Mouse (Mus musculus): ENCODE results near the gene Flt1. TPM values are rescaled to one million over a fixed set of nuclear protein-coding genes. Genes with fewer than 3 reads are reported as not detected.

Flt1 gene
- polyA plus RNA-seq, 1 experiment from 2014 or later = 12.2 TPM

DNA sequence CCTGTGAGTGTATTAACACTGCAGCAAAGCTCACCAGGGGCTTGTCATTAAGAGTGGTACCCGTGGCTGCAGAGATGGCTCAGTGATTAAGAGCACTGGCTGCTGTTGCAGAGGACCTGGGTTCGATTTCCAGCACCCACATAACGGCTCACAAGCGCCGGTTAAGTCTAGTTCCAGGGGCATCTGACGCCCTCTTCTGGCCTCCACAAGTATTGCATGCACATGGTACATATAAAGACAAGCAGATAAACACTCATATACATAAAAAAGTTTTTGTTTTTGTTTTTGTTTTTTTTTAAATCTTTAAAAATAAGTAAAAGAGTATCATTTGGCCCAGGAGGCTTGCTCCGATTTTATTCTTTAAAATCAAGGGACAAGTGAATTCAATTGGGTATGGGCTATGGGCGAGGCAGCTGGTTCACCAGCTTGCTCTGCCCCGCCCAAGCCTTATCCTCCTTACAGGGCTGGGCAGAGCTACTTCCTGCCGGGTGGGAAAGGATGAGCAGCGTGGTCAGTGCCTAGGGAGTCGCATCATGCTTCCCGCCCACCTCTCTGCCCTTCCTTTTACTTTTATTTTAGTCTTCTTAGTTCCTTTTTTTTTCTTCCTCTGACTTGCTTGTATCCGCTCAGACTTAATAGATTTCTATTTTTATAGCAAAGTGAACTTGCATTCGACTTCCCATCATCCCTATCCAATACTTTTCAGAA is 57.0 kb downstream of the Flt1 start:
- 88% methylated on average over 15 of the region's 15 CpGs for WGBS
- no peak for DNase-seq (ENCODE audit: low spot score)
- no peak overlapping the region for H3K27ac ChIP-seq (replicated peaks; ENCODE audit: low read depth, low read length)
- H3K36me3 ChIP-seq (ENCODE audit: control insufficient read depth, insufficient read depth, low read length) = no peaks in the 10 kb centered on the region
- no peak for ATAC-seq (ENCODE audit: low read depth)
- H3K9me3 ChIP-seq (ENCODE audit: control insufficient read depth, low read length) = no peaks in the 10 kb centered on the region
- no peak overlapping the region for H3K9ac ChIP-seq (ENCODE audit: low read depth, low read length)
- H3K27me3 ChIP-seq (replicated peaks; ENCODE audit: control insufficient read depth, insufficient read depth, low read length) = no peaks in the 10 kb centered on the region
- no peak overlapping the region for H3K4me2 ChIP-seq (ENCODE audit: low read depth, low read length)
- H3K4me1 ChIP-seq (ENCODE audit: control insufficient read depth, insufficient read depth, low read length) = no peaks in the 10 kb centered on the region
- H3K4me3 ChIP-seq (ENCODE audit: low read depth, low read length) = no peak overlapping the region

DNA sequence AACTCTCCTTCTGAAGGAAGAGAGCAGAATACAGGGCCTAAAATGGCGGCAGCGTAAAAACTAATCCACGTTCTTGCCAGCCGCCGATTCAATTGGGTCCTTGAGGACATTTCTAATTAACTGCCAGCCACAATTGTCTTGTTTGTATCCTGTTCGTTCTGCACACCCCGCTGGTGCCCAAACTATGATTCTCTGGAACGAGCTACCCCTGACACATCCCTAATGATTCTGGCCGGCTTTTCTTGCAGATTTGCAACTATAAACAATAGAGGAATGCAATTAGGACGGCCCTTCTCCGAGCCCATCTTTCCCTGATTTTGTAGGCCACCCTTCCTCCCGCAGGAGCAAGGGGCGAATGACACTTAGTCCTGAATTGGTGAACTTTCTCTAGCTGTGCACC is 59.9 kb downstream of the Flt1 start:
- no peak overlapping the region for H3K4me3 ChIP-seq (ENCODE audit: low read depth, low read length)
- H3K4me1 ChIP-seq (ENCODE audit: control insufficient read depth, insufficient read depth, low read length) = no peaks in the 10 kb centered on the region
- H3K36me3 ChIP-seq (ENCODE audit: control insufficient read depth, insufficient read depth, low read length) = no peaks in the 10 kb centered on the region
- H3K9me3 ChIP-seq (ENCODE audit: control insufficient read depth, low read length) = no peaks in the 10 kb centered on the region
- H3K9ac ChIP-seq (ENCODE audit: low read depth, low read length) = no peak overlapping the region
- H3K4me2 ChIP-seq (ENCODE audit: low read depth, low read length) = no peak overlapping the region
- H3K27ac ChIP-seq (replicated peaks; ENCODE audit: low read depth, low read length) = no peak overlapping the region
- DNase-seq (ENCODE audit: low spot score) (no peak), ATAC-seq (ENCODE audit: low read depth) (no peak)
- 90% methylated on average over 13 of the region's 13 CpGs for WGBS
- no peaks in the 10 kb centered on the region for H3K27me3 ChIP-seq (replicated peaks; ENCODE audit: control insufficient read depth, insufficient read depth, low read length)

DNA sequence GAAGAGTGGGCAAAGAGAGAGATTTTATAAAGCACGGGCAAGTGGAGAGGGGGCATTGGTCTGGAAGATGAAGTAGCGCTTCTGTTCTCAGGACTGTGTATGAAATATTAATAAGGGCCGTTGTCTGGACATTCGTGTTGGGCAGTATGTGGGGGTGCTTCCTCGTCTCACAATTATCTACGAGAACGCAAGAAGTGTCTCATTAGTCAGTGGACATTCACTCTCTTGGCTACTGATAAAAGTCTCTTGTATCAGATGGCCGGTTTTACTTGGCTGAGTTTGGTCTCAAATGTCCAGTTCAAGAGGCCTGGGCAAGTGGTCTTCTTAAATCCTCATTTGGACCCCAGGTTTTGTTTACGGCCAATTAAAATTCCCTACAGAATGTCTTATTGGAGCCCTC is 60.4 kb downstream of the Flt1 start:
- no peak for ATAC-seq (ENCODE audit: low read depth)

DNA sequence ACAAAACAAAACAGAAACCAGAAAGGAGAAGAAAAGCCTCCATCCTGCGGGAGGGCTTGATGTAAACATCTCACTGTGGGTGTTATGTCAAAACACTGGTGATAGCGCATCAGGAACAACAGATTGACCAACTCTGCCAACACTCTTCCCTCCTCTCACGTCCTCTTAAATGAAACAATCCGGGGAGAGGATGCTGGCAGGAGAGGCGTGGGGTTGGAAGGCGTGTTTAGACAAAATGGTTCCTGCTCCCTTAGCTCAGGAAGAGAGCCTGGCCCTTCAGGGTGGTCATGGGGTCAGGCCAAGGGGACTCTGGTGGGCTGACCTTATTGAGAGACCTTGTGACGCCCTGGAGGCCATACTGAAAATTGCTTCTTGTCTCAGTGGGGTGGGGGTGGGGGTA is 65.9 kb downstream of the Flt1 start:
- ATAC-seq (ENCODE audit: low read depth) (no peak), DNase-seq (ENCODE audit: low spot score) (no peak)
- Histone ChIP-seq H3K36me3 (ENCODE audit: control insufficient read depth, insufficient read depth, low read length) (no peaks in the 10 kb centered on the region), H3K4me3 (ENCODE audit: low read depth, low read length) (no peak overlapping the region), H3K4me2 (ENCODE audit: low read depth, low read length) (no peak overlapping the region), H3K27me3 (replicated peaks; ENCODE audit: control insufficient read depth, insufficient read depth, low read length) (no peaks in the 10 kb centered on the region), H3K9ac (ENCODE audit: low read depth, low read length) (no peak overlapping the region), H3K27ac (replicated peaks; ENCODE audit: low read depth, low read length) (no peak overlapping the region), H3K9me3 (ENCODE audit: control insufficient read depth, low read length) (no peaks in the 10 kb centered on the region), H3K4me1 (ENCODE audit: control insufficient read depth, insufficient read depth, low read length) (no peaks in the 10 kb centered on the region)
- 64% methylated on average over 7 of the region's 7 CpGs for WGBS

More for the DNA sequence above, 60.4 kb downstream of the Flt1 start:
- WGBS = 88% methylated on average over 9 of the region's 9 CpGs
- no peak overlapping the region for H3K9ac ChIP-seq (ENCODE audit: low read depth, low read length)
- no peaks in the 10 kb centered on the region for H3K9me3 ChIP-seq (ENCODE audit: control insufficient read depth, low read length)
- no peak for DNase-seq (ENCODE audit: low spot score)
- H3K4me1 ChIP-seq (ENCODE audit: control insufficient read depth, insufficient read depth, low read length) = no peaks in the 10 kb centered on the region
- H3K36me3 ChIP-seq (ENCODE audit: control insufficient read depth, insufficient read depth, low read length) = no peaks in the 10 kb centered on the region
- no peak overlapping the region for H3K4me3 ChIP-seq (ENCODE audit: low read depth, low read length)
- H3K27me3 ChIP-seq (replicated peaks; ENCODE audit: control insufficient read depth, insufficient read depth, low read length) = no peaks in the 10 kb centered on the region
- H3K27ac ChIP-seq (replicated peaks; ENCODE audit: low read depth, low read length) = no peak overlapping the region
- no peak overlapping the region for H3K4me2 ChIP-seq (ENCODE audit: low read depth, low read length)

DNA sequence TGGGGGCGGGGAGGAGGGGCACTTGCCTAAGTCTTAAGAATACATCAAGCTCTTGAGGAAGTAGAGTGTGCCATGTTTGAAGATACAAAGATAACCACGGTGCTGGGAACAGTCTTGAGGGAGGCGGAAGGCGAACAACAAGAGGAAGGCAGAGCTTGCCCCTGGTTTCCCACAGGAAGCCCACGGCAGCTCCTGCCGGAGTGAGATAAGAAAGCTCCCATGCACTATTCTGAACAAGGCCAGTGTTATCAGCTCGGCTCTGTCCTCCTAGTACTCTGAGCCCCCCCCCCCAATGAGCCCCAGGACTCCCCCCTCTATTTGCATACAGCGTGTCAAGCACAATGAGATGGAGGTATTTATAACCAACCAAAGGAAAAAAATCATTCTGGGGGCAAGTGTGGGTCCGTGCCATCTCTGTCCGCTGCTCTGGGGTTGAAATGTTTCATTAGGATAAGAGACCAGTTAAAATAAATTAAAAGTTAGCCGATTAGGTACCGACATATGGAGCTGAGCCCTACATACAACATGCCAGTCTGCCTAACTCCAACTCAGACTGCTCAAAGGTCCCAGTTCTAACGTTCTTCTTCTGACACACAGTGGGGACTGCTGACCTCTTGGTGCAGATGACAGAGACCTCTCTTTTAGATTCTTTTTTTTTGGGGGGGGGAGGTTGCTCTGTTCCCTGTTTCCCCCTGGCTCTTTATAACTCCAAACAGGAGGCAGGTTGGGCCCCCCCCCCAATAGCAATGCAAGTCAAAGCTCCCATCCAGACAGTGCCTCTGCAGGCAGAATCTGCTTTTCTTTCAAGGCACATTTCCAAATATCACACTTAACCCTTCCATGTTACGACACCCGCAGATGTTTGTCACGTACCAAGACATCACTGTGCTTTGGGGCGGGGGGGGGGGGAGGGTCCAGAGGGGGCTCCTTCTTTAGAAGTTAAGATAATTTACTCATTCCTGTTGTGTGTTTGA is 67.6 kb downstream of the Flt1 start:
- H3K27ac ChIP-seq (replicated peaks; ENCODE audit: low read depth, low read length) = no peak overlapping the region
- H3K9ac ChIP-seq (ENCODE audit: low read depth, low read length) = no peak overlapping the region
- WGBS = 67% methylated on average over 17 of the region's 17 CpGs
- H3K4me3 ChIP-seq (ENCODE audit: low read depth, low read length) = no peak overlapping the region
- ATAC-seq (ENCODE audit: low read depth) = no peak
- no peaks in the 10 kb centered on the region for H3K4me1 ChIP-seq (ENCODE audit: control insufficient read depth, insufficient read depth, low read length)
- H3K9me3 ChIP-seq (ENCODE audit: control insufficient read depth, low read length) = peaks cover 4% of the 10 kb centered on the region; the same call in 1 of the 2 replicates
- H3K36me3 ChIP-seq (ENCODE audit: control insufficient read depth, insufficient read depth, low read length) = no peaks in the 10 kb centered on the region
- peak; percentile 26 for DNase-seq (ENCODE audit: low spot score)
- no peaks in the 10 kb centered on the region for H3K27me3 ChIP-seq (replicated peaks; ENCODE audit: control insufficient read depth, insufficient read depth, low read length)
- no peak overlapping the region for H3K4me2 ChIP-seq (ENCODE audit: low read depth, low read length)

DNA sequence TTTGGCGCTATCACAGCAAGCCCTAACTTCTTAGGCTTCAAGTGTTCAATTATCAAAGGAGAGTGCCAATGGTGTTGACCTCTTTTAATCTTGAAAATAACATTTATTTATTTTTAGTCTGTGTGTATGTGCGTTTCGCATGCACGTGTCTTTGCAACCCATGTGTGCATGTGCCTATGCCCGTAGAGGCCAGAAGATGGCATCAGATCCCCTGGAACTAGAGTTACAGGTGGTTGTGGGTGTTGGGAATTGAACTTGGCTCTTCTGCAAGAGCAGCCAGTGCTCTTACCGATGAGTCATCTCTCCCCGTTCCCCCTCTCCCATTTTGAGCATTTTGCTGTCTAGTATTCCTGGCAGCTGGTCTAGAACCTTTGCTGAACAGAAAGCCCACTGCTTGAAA is 70.0 kb downstream of the Flt1 start:
- WGBS = 83% methylated on average over 7 of the region's 7 CpGs
- H3K36me3 ChIP-seq (ENCODE audit: control insufficient read depth, insufficient read depth, low read length) = no peaks in the 10 kb centered on the region
- H3K9ac ChIP-seq (ENCODE audit: low read depth, low read length) = no peak overlapping the region
- peaks cover 4% of the 10 kb centered on the region; the same call in 1 of the 2 replicates for H3K9me3 ChIP-seq (ENCODE audit: control insufficient read depth, low read length)
- H3K4me1 ChIP-seq (ENCODE audit: control insufficient read depth, insufficient read depth, low read length) = no peaks in the 10 kb centered on the region
- H3K27ac ChIP-seq (replicated peaks; ENCODE audit: low read depth, low read length) = no peak overlapping the region
- ATAC-seq (ENCODE audit: low read depth) (no peak), DNase-seq (ENCODE audit: low spot score) (no peak)
- no peak overlapping the region for H3K4me3 ChIP-seq (ENCODE audit: low read depth, low read length)
- no peak overlapping the region for H3K4me2 ChIP-seq (ENCODE audit: low read depth, low read length)
- H3K27me3 ChIP-seq (replicated peaks; ENCODE audit: control insufficient read depth, insufficient read depth, low read length) = no peaks in the 10 kb centered on the region

DNA sequence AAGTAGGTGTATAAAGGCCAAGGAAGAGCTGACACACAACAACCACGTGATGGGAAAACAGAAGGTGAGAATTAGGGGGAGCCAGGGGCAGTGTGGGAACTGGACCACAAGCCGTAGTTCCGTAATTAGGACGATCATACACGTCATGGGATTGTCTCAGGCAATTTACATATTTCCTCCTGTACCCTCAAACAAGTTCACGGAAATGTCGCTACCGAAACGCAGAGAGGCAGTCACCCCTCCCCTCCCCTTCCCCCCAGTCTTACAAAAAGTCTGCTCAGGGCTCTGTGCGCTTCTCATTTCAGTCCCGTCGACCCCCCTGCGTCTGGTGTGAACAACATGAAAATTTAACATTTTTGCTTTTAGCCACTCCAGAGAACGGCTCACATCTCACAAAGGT is 74.6 kb downstream of the Flt1 start:
- Histone ChIP-seq H3K4me1 (ENCODE audit: control insufficient read depth, insufficient read depth, low read length) (no peaks in the 10 kb centered on the region), H3K4me3 (ENCODE audit: low read depth, low read length) (no peak overlapping the region), H3K27me3 (replicated peaks; ENCODE audit: control insufficient read depth, insufficient read depth, low read length) (no peaks in the 10 kb centered on the region), H3K9ac (ENCODE audit: low read depth, low read length) (no peak overlapping the region), H3K4me2 (ENCODE audit: low read depth, low read length) (no peak overlapping the region), H3K36me3 (ENCODE audit: control insufficient read depth, insufficient read depth, low read length) (no peaks in the 10 kb centered on the region), H3K27ac (replicated peaks; ENCODE audit: low read depth, low read length) (no peak overlapping the region), H3K9me3 (ENCODE audit: control insufficient read depth, low read length) (peaks cover 4% of the 10 kb centered on the region; the same call in 1 of the 2 replicates)
- 70% methylated on average over 14 of the region's 14 CpGs for WGBS
- ATAC-seq (ENCODE audit: low read depth) = no peak
- no peak for DNase-seq (ENCODE audit: low spot score)

DNA sequence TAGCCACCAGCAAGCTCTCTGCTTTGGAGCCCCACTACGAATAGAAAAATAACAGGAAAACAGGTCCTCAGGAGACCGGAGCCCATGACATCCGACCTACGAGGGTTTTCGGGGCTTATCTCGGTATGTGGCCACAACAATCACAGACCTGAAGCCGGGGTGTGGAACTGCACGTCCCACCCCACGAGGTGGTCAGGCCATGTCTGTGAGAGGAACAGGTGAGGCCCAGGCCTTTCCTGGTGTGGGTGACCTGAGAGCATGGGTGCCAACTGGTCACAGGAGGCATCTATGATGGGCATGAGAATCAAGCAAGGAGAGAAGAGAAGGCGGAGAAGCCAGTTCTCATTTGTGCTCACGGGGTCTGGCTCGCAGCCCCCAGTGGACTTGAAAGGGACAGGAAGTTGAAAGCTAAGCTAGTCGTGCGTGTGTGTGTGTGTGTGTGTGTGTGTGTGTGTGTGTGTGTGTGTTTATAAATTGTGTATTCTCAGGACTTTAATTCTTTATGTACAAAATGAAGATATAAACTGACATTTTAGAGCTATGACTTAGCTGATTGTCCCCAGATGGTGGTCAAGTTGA is 79.4 kb downstream of the Flt1 start:
- Histone ChIP-seq H3K4me3 (ENCODE audit: low read depth, low read length) (no peak overlapping the region), H3K36me3 (ENCODE audit: control insufficient read depth, insufficient read depth, low read length) (no peaks in the 10 kb centered on the region), H3K27me3 (replicated peaks; ENCODE audit: control insufficient read depth, insufficient read depth, low read length) (no peaks in the 10 kb centered on the region), H3K9ac (ENCODE audit: low read depth, low read length) (no peak overlapping the region), H3K27ac (replicated peaks; ENCODE audit: low read depth, low read length) (no peak overlapping the region), H3K4me2 (ENCODE audit: low read depth, low read length) (no peak overlapping the region), H3K9me3 (ENCODE audit: control insufficient read depth, low read length) (no peaks in the 10 kb centered on the region), H3K4me1 (ENCODE audit: control insufficient read depth, insufficient read depth, low read length) (peaks cover 8% of the 10 kb centered on the region)
- no peak for DNase-seq (ENCODE audit: low spot score)
- 68% methylated on average over 14 of the region's 14 CpGs for WGBS
- no peak for ATAC-seq (ENCODE audit: low read depth)

Data from embryonic facial prominence, embryonic 14.5 days (tissue).